Mouse (Mus musculus) brain, embryonic 14.5 days (tissue): ENCODE results near the gene Knstrn.

Source experiments
- CTCF ChIP-seq: fragments of 200-500 bp; IDR thresholded peaks from 2 replicates; pipeline ENCODE4 v1.5.1; 2012; ENCODE audit warnings: inconsistent platforms, mild to moderate bottlenecking, moderate library complexity, borderline replicate concordance; ENCODE audit not compliant: insufficient read depth, insufficient read length; ENCODE audit errors: extremely low read depth
- POLR2A ChIP-seq: fragments of 200-500 bp; IDR thresholded peaks from 2 replicates; pipeline ENCODE4 v1.6.1; 2012; ENCODE audit warnings: mild to moderate bottlenecking, inconsistent platforms, borderline replicate concordance; ENCODE audit not compliant: poor library complexity, insufficient read depth, insufficient read length, severe bottlenecking; ENCODE audit errors: extremely low read depth

- TF ChIP-seq CTCF (no peak), POLR2A (no peak)
Measured at GRCm38 (mm10) chr2:118802542-118803118, 11.2 kb upstream of the Knstrn start.
